Mouse (Mus musculus): ENCODE results near the gene Fos. TPM values are rescaled to one million over a fixed set of nuclear protein-coding genes. Genes with fewer than 3 reads are reported as not detected.
"Not testable (repeated sequence)": the region's sequence is repeated elsewhere in the genome, so short reads cannot be mapped to it uniquely, and the experiment has no call there.

Gene Fos
- polyA plus RNA-seq, 1 experiment from 2014 or later: 1.5 TPM

DNA sequence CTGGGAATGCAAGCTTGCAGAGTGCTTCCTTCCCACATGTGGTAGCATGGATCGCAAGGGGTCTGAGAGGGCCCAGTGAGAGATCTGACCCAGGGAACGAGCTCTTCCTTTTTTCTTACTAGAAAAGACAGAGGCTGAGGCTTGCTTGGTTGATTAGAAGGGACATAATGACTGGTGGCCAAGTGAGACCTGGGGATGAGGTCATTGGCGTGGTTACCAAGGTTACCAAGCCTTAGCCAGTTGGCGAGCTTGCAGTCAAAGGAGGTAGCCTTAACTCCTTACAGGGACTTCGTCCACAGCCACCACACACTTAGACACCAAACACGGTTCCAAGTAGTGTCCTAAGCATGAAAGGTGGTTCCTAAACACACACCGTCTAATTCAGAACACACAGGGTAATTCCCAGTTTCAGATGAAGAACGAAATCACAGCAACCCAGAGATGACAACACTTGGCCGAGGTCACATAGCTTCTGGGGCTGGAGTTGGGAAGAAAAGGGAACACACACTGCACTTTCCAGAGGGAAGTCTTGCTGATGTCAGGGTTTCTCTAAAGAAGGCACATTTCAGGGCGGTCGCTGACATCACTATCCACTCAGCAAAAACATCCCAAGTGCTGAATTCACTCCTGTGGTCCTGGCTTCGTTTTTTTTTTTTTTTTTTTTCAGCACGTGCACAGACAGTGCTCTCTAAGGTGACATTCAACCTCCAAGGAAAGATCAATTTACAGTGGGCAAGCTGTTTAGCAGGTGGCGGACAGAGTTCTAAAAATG lies 49.9 kb downstream of the Fos start:
- H3K27me3 ChIP-seq (ENCODE audit: insufficient read depth, poor library complexity, severe bottlenecking): no peaks in the 10 kb centered on the region; the same call in 1 of the 2 replicates
- H3K36me3 ChIP-seq: no peaks in the 10 kb centered on the region
- H3K9me3 ChIP-seq: no peaks in the 10 kb centered on the region
- H3K4me1 ChIP-seq (replicated peaks): peaks cover 46% of the 10 kb centered on the region
- 58% methylated on average over 14 of the region's 14 CpGs for WGBS
- DNase-seq (ENCODE audit: low spot score): peak; percentile 23
- H3K4me3 ChIP-seq: no peak overlapping the region
- H3K27ac ChIP-seq: peak overlapping the region; percentile 46

DNA sequence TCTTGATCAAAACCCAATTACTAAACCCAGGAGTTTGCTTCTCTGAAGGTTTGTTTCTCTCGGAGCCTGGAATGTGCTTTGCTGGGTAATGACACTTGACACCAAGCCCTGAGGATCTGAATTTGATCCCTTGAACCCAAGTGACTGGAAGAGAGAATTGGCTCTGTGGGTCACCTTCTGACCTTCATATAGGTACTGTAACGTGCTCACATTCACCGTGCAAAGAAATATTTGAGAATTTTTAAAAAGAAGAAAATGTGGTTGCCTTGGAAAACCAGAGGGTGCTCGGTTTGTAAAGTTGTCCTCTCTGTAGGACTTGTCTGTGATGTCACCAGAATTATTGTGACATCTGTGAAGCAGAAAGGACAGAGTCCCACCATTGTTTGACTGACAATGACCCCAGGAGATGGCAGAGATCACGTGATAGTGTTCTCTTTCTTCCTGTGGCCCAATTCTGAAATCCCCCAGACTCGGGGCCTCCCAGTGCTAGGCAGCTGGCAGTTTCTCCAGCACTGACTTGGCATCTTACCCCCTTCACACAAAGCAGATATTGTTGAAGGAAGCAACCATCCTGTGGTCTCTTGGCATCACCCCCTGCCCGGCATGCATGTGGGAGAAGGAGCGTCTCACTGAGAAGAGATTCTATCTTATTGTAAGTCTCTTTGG lies 50.6 kb downstream of the Fos start:
- H3K27ac ChIP-seq: peak overlapping the region; percentile 71; the same call in 1 of the 2 replicates
- peaks cover 46% of the 10 kb centered on the region for H3K4me1 ChIP-seq (replicated peaks)
- H3K4me3 ChIP-seq: no peak overlapping the region
- peak; percentile 29 for DNase-seq (ENCODE audit: low spot score)
- no peaks in the 10 kb centered on the region for H3K9me3 ChIP-seq
- no peaks in the 10 kb centered on the region for H3K36me3 ChIP-seq
- 44% methylated on average over 8 of the region's 8 CpGs for WGBS
- no peaks in the 10 kb centered on the region; the same call in 1 of the 2 replicates for H3K27me3 ChIP-seq (ENCODE audit: insufficient read depth, poor library complexity, severe bottlenecking)

DNA sequence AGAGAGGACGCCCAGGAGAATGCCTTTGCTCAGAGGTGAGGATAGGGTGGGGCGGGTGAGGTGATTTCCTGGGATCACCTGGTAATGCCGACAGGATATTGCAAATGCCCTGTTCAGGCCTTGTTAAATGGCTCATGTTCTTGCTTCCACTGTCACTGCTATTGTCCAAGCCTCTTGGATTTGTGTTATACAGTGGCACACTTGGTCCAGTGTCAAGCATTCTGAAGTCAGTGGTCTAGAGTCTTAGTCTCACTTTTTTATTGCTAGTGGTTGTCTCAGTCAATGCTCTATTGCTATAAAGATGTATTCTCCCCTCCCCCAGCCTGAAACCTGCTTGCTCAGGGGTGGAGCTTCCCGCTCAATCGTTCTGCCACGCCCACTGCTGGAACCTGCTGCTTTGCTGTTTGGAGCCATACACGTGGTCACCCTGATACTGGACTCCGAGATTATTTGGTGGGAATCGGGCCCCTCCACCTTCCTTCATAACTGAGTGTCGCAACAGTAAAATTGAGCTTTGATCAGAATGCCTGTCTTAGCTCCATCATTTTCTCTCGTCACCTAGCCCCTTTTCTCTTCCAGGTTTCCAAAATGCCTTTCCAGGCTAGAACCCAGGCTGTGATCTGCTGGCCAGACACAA lies 51.3 kb downstream of the Fos start:
- not testable (repeated sequence) for DNase-seq (ENCODE audit: low spot score)

More for the DNA sequence above, 51.3 kb downstream of the Fos start:
- not testable (repeated sequence) for H3K36me3 ChIP-seq; H3K4me3 ChIP-seq; H3K27me3 ChIP-seq (ENCODE audit: insufficient read depth, poor library complexity, severe bottlenecking); H3K9me3 ChIP-seq
- Histone ChIP-seq H3K4me1 (replicated peaks) (peaks cover 46% of the 10 kb centered on the region), H3K27ac (peak overlapping the region; percentile 71; the same call in 1 of the 2 replicates)
- WGBS: 62% methylated on average over 11 of the region's 11 CpGs

Other genes with a start within 250 kb of the Fos start
- gene Mlh3, start 203.3 kb upstream of the Fos start, polyA plus RNA-seq (2016; fragmentation: Nextera tagmentation; extraction: Ambion mirVana): 5.5 and 8.8 TPM in 2 replicates
- gene Acyp1, start 185.5 kb upstream of the Fos start, polyA plus RNA-seq (2016; fragmentation: Nextera tagmentation; extraction: Ambion mirVana): 59.2 and 75.5 TPM in 2 replicates
- gene Zc2hc1c, start 185.3 kb upstream of the Fos start, polyA plus RNA-seq (2016; fragmentation: Nextera tagmentation; extraction: Ambion mirVana): 1.1 and 1.7 TPM in 2 replicates
- 16.9 and 22.8 TPM in 2 replicates for gene Nek9, start 134.5 kb upstream of the Fos start, polyA plus RNA-seq (2016; fragmentation: Nextera tagmentation; extraction: Ambion mirVana)
- gene Tmed10, start 99.0 kb upstream of the Fos start, polyA plus RNA-seq (2016; fragmentation: Nextera tagmentation; extraction: Ambion mirVana): 253 and 254 TPM in 2 replicates
- gene Jdp2, start 125.1 kb downstream of the Fos start, polyA plus RNA-seq (2016; fragmentation: Nextera tagmentation; extraction: Ambion mirVana): 0.25 TPM in 1 of 2 replicates, not detected in the other
- 2.2 and 2.5 TPM in 2 replicates for gene Batf, start 212.8 kb downstream of the Fos start, polyA plus RNA-seq (2016; fragmentation: Nextera tagmentation; extraction: Ambion mirVana)